In the genomic region with DNA sequence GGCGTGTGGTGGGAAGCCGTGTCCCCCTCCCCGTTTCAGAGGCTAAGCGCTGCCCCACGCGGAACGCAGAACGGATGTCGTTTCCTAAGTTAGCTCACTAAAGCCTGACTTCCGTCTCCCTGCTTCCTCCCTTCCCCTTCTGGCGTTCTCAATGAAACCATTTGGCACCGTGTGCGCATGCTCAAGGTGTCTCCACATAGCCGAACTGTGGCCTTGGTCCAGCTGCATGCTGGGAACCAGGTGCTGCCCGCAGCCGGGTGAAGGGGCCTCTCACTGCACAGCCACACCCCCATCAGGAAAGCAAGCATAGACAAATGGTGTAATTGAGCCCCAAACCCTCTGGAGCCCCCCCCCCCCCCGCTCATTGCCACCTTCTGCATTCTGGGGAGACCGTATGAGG, we compare ENCODE assay signal across 13 mouse cellular contexts. TPM values are rescaled to one million over a fixed set of nuclear protein-coding genes. Genes with fewer than 3 reads are reported as not detected.
DNase-seq lines count a peak whose midpoint lies in the region; ATAC-seq and TF ChIP-seq lines count a peak whose summit lies in the region.
"Had no signal": no experiment of that assay in that cellular context is flagged by ENCODE, and none has a peak within 500 bp of the region (broad histone marks: within the 10 kb centered on the region; RNA-seq: fewer than 3 reads in every experiment).

No protein-coding gene starts in this region.

- H3K4me1 ChIP-seq in midbrain, postnatal 0 days (ENCODE audit: insufficient read depth, low read length) = no peaks in the 10 kb centered on the region
- H3K4me1 ChIP-seq in midbrain, embryonic 16.5 days (ENCODE audit: control insufficient read depth, insufficient read depth, low read length) = no peaks in the 10 kb centered on the region; the same call in 1 of the 2 replicates
- H3K4me1 ChIP-seq in kidney, embryonic 15.5 days = peaks cover 19% of the 10 kb centered on the region
- peaks cover 2% of the 10 kb centered on the region for H3K4me1 ChIP-seq in heart, adult 2 months (ENCODE audit: control insufficient read depth, insufficient read depth, low read length)
- H3K4me1 ChIP-seq: liver, embryonic 15.5 days had no signal

- H3K36me3 ChIP-seq in midbrain, postnatal 0 days (ENCODE audit: insufficient read depth, low read length) = no peaks in the 10 kb centered on the region
- no peaks in the 10 kb centered on the region for H3K36me3 ChIP-seq in midbrain, embryonic 16.5 days (ENCODE audit: control insufficient read depth, insufficient read depth, low read length)
- no peaks in the 10 kb centered on the region for H3K36me3 ChIP-seq in kidney, embryonic 15.5 days
- no peaks in the 10 kb centered on the region for H3K36me3 ChIP-seq in heart, adult 2 months (ENCODE audit: control insufficient read depth, insufficient read depth, low read length)
- H3K36me3 ChIP-seq: liver, embryonic 15.5 days had no signal

- no peaks in the 10 kb centered on the region for H3K27me3 ChIP-seq in midbrain, postnatal 0 days (ENCODE audit: insufficient read depth, low read length)
- no peaks in the 10 kb centered on the region for H3K27me3 ChIP-seq in midbrain, embryonic 16.5 days (ENCODE audit: control insufficient read depth, insufficient read depth, low read depth, low read length)
- 0 out of 2 replicates have a peak, but pooled peaks cover 10% of the 10 kb centered on the region for H3K27me3 ChIP-seq in kidney, embryonic 15.5 days
- H3K27me3 ChIP-seq in heart, adult 2 months (ENCODE audit: control insufficient read depth, insufficient read depth, low read length) = no peaks in the 10 kb centered on the region
- H3K27me3 ChIP-seq: liver, embryonic 15.5 days had no signal

- no peak for ATAC-seq in midbrain, postnatal 0 days (ENCODE audit: low FRiP score)
- no peak for ATAC-seq in midbrain, embryonic 16.5 days
- peak; percentile 44 for ATAC-seq in kidney, embryonic 15.5 days (replicated peaks; ENCODE audit: low FRiP score)
- ATAC-seq: Patski had no signal

- no peak overlapping the region for H3K4me3 ChIP-seq in midbrain, postnatal 0 days (ENCODE audit: low read depth, low read length)
- no peak overlapping the region for H3K4me3 ChIP-seq in midbrain, embryonic 16.5 days (ENCODE audit: low read depth, low read length)
- H3K4me3 ChIP-seq in kidney, embryonic 15.5 days (replicated peaks) = no peak overlapping the region
- no peak overlapping the region for H3K4me3 ChIP-seq in heart, adult 2 months
- H3K4me3 ChIP-seq: liver, embryonic 15.5 days had no signal

- peak; percentile 69 for DNase-seq in midbrain, postnatal 0 days (ENCODE audit: low spot score)
- DNase-seq in cerebellum, postnatal 10 days = peak; percentile 92 to 94
- DNase-seq in heart, adult 2 months = no peak
- no peak for DNase-seq in urinary bladder, postnatal 25 days (ENCODE audit: low spot score)
- DNase-seq in right cerebral cortex, postnatal 4 days = no peak
- DNase-seq: heart, postnatal 14 days; lung, postnatal 4 days; right cerebral cortex, adult 18-20 months had no signal

- intact Hi-C loops in heart, adult 2 months (cut with DNase I) = no loop called here

- H3K27ac ChIP-seq in midbrain, postnatal 0 days (ENCODE audit: low read depth, low read length) = no peak overlapping the region
- no peak overlapping the region for H3K27ac ChIP-seq in midbrain, embryonic 16.5 days (ENCODE audit: low read length)
- H3K27ac ChIP-seq in kidney, embryonic 15.5 days = no peak overlapping the region
- no peak overlapping the region for H3K27ac ChIP-seq in heart, adult 2 months
- H3K27ac ChIP-seq: liver, embryonic 15.5 days had no signal

- no peak for TF ChIP-seq CTCF in midbrain, postnatal 0 days (IDR thresholded peaks at IDR 0.05)
- no peak for TF ChIP-seq CTCF in heart, adult 2 months (IDR thresholded peaks at IDR 0.05)

- H3K9ac ChIP-seq in midbrain, postnatal 0 days (replicated peaks; ENCODE audit: low read length, poor library complexity, severe bottlenecking) = no peak overlapping the region
- no peak overlapping the region for H3K9ac ChIP-seq in midbrain, embryonic 16.5 days (ENCODE audit: low read depth, low read length)
- H3K9ac ChIP-seq in kidney, embryonic 15.5 days = no peak overlapping the region
- no peak overlapping the region for H3K9ac ChIP-seq in heart, adult 2 months (ENCODE audit: low read depth, low read length)
- H3K9ac ChIP-seq: liver, embryonic 15.5 days had no signal

- TF ChIP-seq POLR2A in heart, adult 2 months (IDR thresholded peaks at IDR 0.05; ENCODE audit: insufficient read depth, low read depth, low read length) = no peak

- WGBS in midbrain, postnatal 0 days = 91% methylated on average over 18 of the region's 18 CpGs
- 89% methylated on average over 18 of the region's 18 CpGs for WGBS in midbrain, embryonic 16.5 days
- 76% methylated on average over 18 of the region's 18 CpGs for WGBS in kidney, embryonic 15.5 days
- 79% methylated on average over 18 of the region's 18 CpGs for WGBS in heart, adult 2 months

- TF ChIP-seq EP300 in heart, adult 2 months (IDR thresholded peaks at IDR 0.05; ENCODE audit: insufficient read depth, low read depth, low read length) = no peak

- H3K9me3 ChIP-seq in midbrain, postnatal 0 days (ENCODE audit: low read length) = no peaks in the 10 kb centered on the region
- no peaks in the 10 kb centered on the region for H3K9me3 ChIP-seq in midbrain, embryonic 16.5 days (replicated peaks; ENCODE audit: control insufficient read depth, low read length, poor library complexity, severe bottlenecking)
- no peaks in the 10 kb centered on the region for H3K9me3 ChIP-seq in kidney, embryonic 15.5 days (replicated peaks)
- H3K9me3 ChIP-seq: liver, embryonic 15.5 days had no signal

- H3K79me2 ChIP-seq in heart, adult 2 months (replicated peaks; ENCODE audit: control insufficient read depth, insufficient read depth, low read length) = no peaks in the 10 kb centered on the region

- no peak overlapping the region for H3K4me2 ChIP-seq in midbrain, postnatal 0 days (ENCODE audit: low read depth, low read length, poor library complexity, severe bottlenecking)
- no peak overlapping the region for H3K4me2 ChIP-seq in midbrain, embryonic 16.5 days (ENCODE audit: low read length)
- H3K4me2 ChIP-seq in kidney, embryonic 15.5 days = peak overlapping the region; percentile 47
- H3K4me2 ChIP-seq: liver, embryonic 15.5 days had no signal

RNA-seq across cellular contexts. Expression of a gene that starts 13.0 kb away (rescaled TPM):
- not detected in 2 replicates for total RNA-seq in midbrain, postnatal 0 days (2014; rRNA removed)
- not detected in 2 replicates for polyA plus RNA-seq in midbrain, postnatal 0 days (2015; fragmentation: Nextera tagmentation; extraction: Ambion mirVana)
- not detected in 2 replicates for polyA plus RNA-seq in midbrain, embryonic 16.5 days (2015; fragmentation: Nextera tagmentation; extraction: Ambion mirVana)
- polyA plus RNA-seq in kidney, embryonic 15.5 days (2015; fragmentation: Nextera tagmentation; extraction: Ambion mirVana) = not detected in 2 replicates
- total RNA-seq in heart, adult 2 months (2021) = not detected
- polyA plus RNA-seq in heart, adult 2 months (2012; rRNA removed) = not detected in 2 replicates
- total RNA-seq: heart, postnatal 14 days had no signal
- polyA plus RNA-seq: liver, embryonic 15.5 days; neural tube, embryonic 14.5 days; Patski had no signal

RNA-seq across cellular contexts. Expression of a gene that starts 42.8 kb away (rescaled TPM):
- total RNA-seq in midbrain, postnatal 0 days (2014; rRNA removed) = not detected in 2 replicates
- not detected in 2 replicates for polyA plus RNA-seq in midbrain, postnatal 0 days (2015; fragmentation: Nextera tagmentation; extraction: Ambion mirVana)
- not detected in 2 replicates for polyA plus RNA-seq in midbrain, embryonic 16.5 days (2015; fragmentation: Nextera tagmentation; extraction: Ambion mirVana)
- polyA plus RNA-seq in kidney, embryonic 15.5 days (2015; fragmentation: Nextera tagmentation; extraction: Ambion mirVana) = not detected in 2 replicates
- total RNA-seq in heart, adult 2 months (2021) = not detected
- not detected in 2 replicates for polyA plus RNA-seq in heart, adult 2 months (2012; rRNA removed)
- total RNA-seq: heart, postnatal 14 days had no signal
- polyA plus RNA-seq: liver, embryonic 15.5 days; neural tube, embryonic 14.5 days; Patski had no signal

Comparison
In these comparisons a context has a peak if more than half of its experiments do, and no peak if none do; other contexts are left out.
1. DNase-seq: peak in midbrain, postnatal 0 days (single experiment) and cerebellum, postnatal 10 days (2 of 2); none in heart, adult 2 months (0 of 2), urinary bladder, postnatal 25 days (single experiment) and right cerebral cortex, postnatal 4 days (single experiment).